Mouse (Mus musculus) stomach, adult 2 months (tissue): ENCODE results near the gene Tnfsf13b. TPM values are rescaled to one million over a fixed set of nuclear protein-coding genes. Genes with fewer than 3 reads are reported as not detected.

Source experiments
- polyA plus RNA-seq: library from polyadenylated mRNA; depleted of rRNA; stranded (reverse); fragments of >200 nt; gene quantifications from 2 replicates; pipeline ENCODE4 v1.2.3, GENCODE M21; 2012; rRNA removed

Tnfsf13b gene
- 0.90 and 1.7 TPM in 2 replicates for polyA plus RNA-seq

GRCm38 (mm10) chr8:10006156-10006985 is at the start of gene Tnfsf13b:
Gene Tnfsf13b (plus strand): TSS chr8:10006467.

GRCm38 (mm10) chr8:9977573-9978314 is 28.5 kb upstream of the Tnfsf13b start, which contains the start of the genes Lig4 and Abhd13:
Gene Lig4 (minus strand): TSS chr8:9977686.
Gene Abhd13 (plus strand): TSS chr8:9977707.

Other genes with a start within 250 kb of the Tnfsf13b start
- gene Fam155a, start 235.3 kb upstream of the Tnfsf13b start, polyA plus RNA-seq: 0.25 and 0.42 TPM in 2 replicates
- gene Gm10217, start 142.2 kb upstream of the Tnfsf13b start, polyA plus RNA-seq: not detected in 2 replicates
- 0.34 and 0.55 TPM in 2 replicates for gene Lig4, start 28.8 kb upstream of the Tnfsf13b start, polyA plus RNA-seq
- 1.2 and 1.6 TPM in 2 replicates for gene Abhd13, start 28.8 kb upstream of the Tnfsf13b start, polyA plus RNA-seq
- gene Myo16, start 147.4 kb downstream of the Tnfsf13b start, polyA plus RNA-seq: 1.4 and 2.2 TPM in 2 replicates